Mouse (Mus musculus): ENCODE measurements around the gene Tpp1.

GRCm38 (mm10) chr7:105777797-105778552 is 25.9 kb upstream of the Tpp1 start:
- TF ChIP-seq CTCF (IDR thresholded peaks at IDR 0.05; ENCODE audit: low read depth) (no peak), EP300 (IDR thresholded peaks at IDR 0.05; ENCODE audit: low read depth) (no peak)
